Mouse (Mus musculus): ENCODE results near the gene Gm44511.
"Not testable (repeated sequence)": the region's sequence is repeated elsewhere in the genome, so short reads cannot be mapped to it uniquely, and the experiment has no call there.

Gene Gm44511

GRCm38 (mm10) chr6:128760416-128761143, 65.5 kb downstream of the Gm44511 start:
- DNase-seq (ENCODE audit: low spot score) = peak; percentile 90

GRCm38 (mm10) chr6:128760016-128760415, 66.1 kb downstream of the Gm44511 start:
- peak; percentile 84 for DNase-seq (ENCODE audit: low spot score)

- DNase-seq (ENCODE audit: low spot score) = no peak
Measured at GRCm38 (mm10) chr6:128759221-128759950, 66.7 kb downstream of the Gm44511 start.

GRCm38 (mm10) chr6:128755402-128755763, 70.7 kb downstream of the Gm44511 start:
- not testable (repeated sequence) for DNase-seq (ENCODE audit: low spot score)

GRCm38 (mm10) chr6:128754748-128755401, 71.2 kb downstream of the Gm44511 start:
- DNase-seq (ENCODE audit: low spot score) = not testable (repeated sequence)

GRCm38 (mm10) chr6:128754265-128754664, 71.8 kb downstream of the Gm44511 start:
- DNase-seq (ENCODE audit: low spot score) = not testable (repeated sequence)

GRCm38 (mm10) chr6:128753610-128754224, 72.4 kb downstream of the Gm44511 start:
- peak; percentile 71 for DNase-seq (ENCODE audit: low spot score)

GRCm38 (mm10) chr6:128747006-128747405, 79.1 kb downstream of the Gm44511 start:
- not testable (repeated sequence) for DNase-seq (ENCODE audit: low spot score)

- no peak for DNase-seq (ENCODE audit: low spot score)
Measured at GRCm38 (mm10) chr6:128737445-128737844, 88.7 kb downstream of the Gm44511 start.

GRCm38 (mm10) chr6:128736100-128736499, 90.0 kb downstream of the Gm44511 start:
- no peak for DNase-seq (ENCODE audit: low spot score)

GRCm38 (mm10) chr6:128734896-128735295, 91.2 kb downstream of the Gm44511 start:
- no peak for DNase-seq (ENCODE audit: low spot score)

GRCm38 (mm10) chr6:128733908-128734679, 92.0 kb downstream of the Gm44511 start:
- DNase-seq (ENCODE audit: low spot score) = no peak

- DNase-seq (ENCODE audit: low spot score) = no peak
Measured at GRCm38 (mm10) chr6:128732032-128732431, 94.1 kb downstream of the Gm44511 start.

All from adipocyte (in vitro differentiated cells).